Comparison of ENCODE assay signal across 8 mouse cellular contexts in genomic region chr10:127739661-127740161, GRCm38 (mm10). TPM values are rescaled to one million over a fixed set of nuclear protein-coding genes. Genes with fewer than 3 reads are reported as not detected.
DNase-seq lines count a peak whose midpoint lies in the region; ATAC-seq and TF ChIP-seq lines count a peak whose summit lies in the region.

No protein-coding gene starts in this region.

- peaks cover 21% of the 10 kb centered on the region for H3K4me1 ChIP-seq in lung, adult 2 months (ENCODE audit: control insufficient read depth, insufficient read depth, low read length)
- peaks cover 14% of the 10 kb centered on the region for H3K4me1 ChIP-seq in forebrain, embryonic 16.5 days (replicated peaks; ENCODE audit: control insufficient read depth, insufficient read depth, low read length)
- peaks cover 12% of the 10 kb centered on the region for H3K4me1 ChIP-seq in midbrain, embryonic 13.5 days (replicated peaks)

- TF ChIP-seq CTCF in lung, adult 2 months (IDR thresholded peaks at IDR 0.05; ENCODE audit: insufficient read depth, low read length), result no peak

- H3K4me2 ChIP-seq in forebrain, embryonic 16.5 days (ENCODE audit: low read length), result peak overlapping the region; percentile 81
- peak overlapping the region; percentile 77 for H3K4me2 ChIP-seq in midbrain, embryonic 13.5 days (replicated peaks)

- H3K27ac ChIP-seq in forebrain, embryonic 16.5 days (ENCODE audit: low read length), result peak overlapping the region; percentile 47
- peak overlapping the region; percentile 82 for H3K27ac ChIP-seq in midbrain, embryonic 13.5 days

- DNase-seq in lung, adult 2 months, result no peak
- DNase-seq in lung, postnatal 4 days, result no peak
- DNase-seq in kidney, postnatal 10 days, result peak; percentile 59
- DNase-seq in thymus, postnatal 10 days (ENCODE audit: low spot score in 2 of 2), result peak; percentile 26 to 40
- DNase-seq in right cerebral cortex, postnatal 14 days, result no peak

- 0 out of 2 replicates have a peak, but pooled peaks cover 3% of the 10 kb centered on the region for H3K27me3 ChIP-seq in forebrain, embryonic 16.5 days (replicated peaks; ENCODE audit: control insufficient read depth, insufficient read depth, low read length)
- H3K27me3 ChIP-seq in midbrain, embryonic 13.5 days, result peaks cover 9% of the 10 kb centered on the region; the same call in 1 of the 2 replicates

- peak overlapping the region; percentile 94 for H3K9ac ChIP-seq in forebrain, embryonic 16.5 days (replicated peaks; ENCODE audit: low read depth, low read length)
- H3K9ac ChIP-seq in midbrain, embryonic 13.5 days (replicated peaks), result peak overlapping the region; percentile 95

- H3K9me3 ChIP-seq in forebrain, embryonic 16.5 days (ENCODE audit: control insufficient read depth, low read length), result no peaks in the 10 kb centered on the region
- no peaks in the 10 kb centered on the region for H3K9me3 ChIP-seq in midbrain, embryonic 13.5 days

- under 1% methylated on average over 55 of the region's 55 CpGs for WGBS in lung, adult 2 months
- WGBS in forebrain, embryonic 16.5 days, result under 1% methylated on average over 52 of the region's 55 CpGs
- under 1% methylated on average over 55 of the region's 55 CpGs for WGBS in midbrain, embryonic 13.5 days

- H3K4me3 ChIP-seq in lung, adult 2 months (replicated peaks; ENCODE audit: extremely low read depth, low read depth, low read length), result peak overlapping the region; percentile 78
- H3K4me3 ChIP-seq in forebrain, embryonic 16.5 days (replicated peaks; ENCODE audit: low read length), result peak overlapping the region; percentile 88
- H3K4me3 ChIP-seq in midbrain, embryonic 13.5 days (replicated peaks), result peak overlapping the region; percentile 96

- peaks cover 30% of the 10 kb centered on the region for H3K36me3 ChIP-seq in forebrain, embryonic 16.5 days (ENCODE audit: control insufficient read depth, insufficient read depth)
- peaks cover 35% of the 10 kb centered on the region for H3K36me3 ChIP-seq in midbrain, embryonic 13.5 days

- TF ChIP-seq POLR2A in lung, adult 2 months (IDR thresholded peaks at IDR 0.05; ENCODE audit: borderline replicate concordance, extremely low read depth, low read depth, low read length), result no peak

- peak; percentile 35 for ATAC-seq in activated CD4-positive, CD25-positive, alpha-beta regulatory T cell, adult 4 months
- peak; percentile 65 for ATAC-seq in forebrain, embryonic 16.5 days
- ATAC-seq in midbrain, embryonic 13.5 days, result peak; percentile 77

RNA-seq across cellular contexts. Expression of gene Zbtb39, which starts 0.4 kb away (rescaled TPM):
- polyA plus RNA-seq in lung, adult 2 months (2012; rRNA removed), result 8.7 and 10.5 TPM in 2 replicates
- polyA plus RNA-seq in activated CD4-positive, CD25-positive, alpha-beta regulatory T cell, adult 4 months (2017; shearing (Covaris generic)), result under 1 TPM; 0.36 to 0.45 TPM
- 3.4 and 3.5 TPM in 2 replicates for polyA plus RNA-seq in forebrain, embryonic 16.5 days (2015; fragmentation: Nextera tagmentation; extraction: Ambion mirVana)
- 5.1 and 5.3 TPM in 2 replicates for polyA plus RNA-seq in midbrain, embryonic 13.5 days (2015; fragmentation: Nextera tagmentation; extraction: Ambion mirVana)

RNA-seq across cellular contexts. Expression of gene Gpr182, which starts 11.8 kb away (rescaled TPM):
- 31.1 and 51.3 TPM in 2 replicates for polyA plus RNA-seq in lung, adult 2 months (2012; rRNA removed)
- under 1 TPM; 0.15 to 0.22 TPM for polyA plus RNA-seq in activated CD4-positive, CD25-positive, alpha-beta regulatory T cell, adult 4 months (2017; shearing (Covaris generic))
- polyA plus RNA-seq in forebrain, embryonic 16.5 days (2015; fragmentation: Nextera tagmentation; extraction: Ambion mirVana), result 0.87 and 0.99 TPM in 2 replicates
- polyA plus RNA-seq in midbrain, embryonic 13.5 days (2015; fragmentation: Nextera tagmentation; extraction: Ambion mirVana), result 0.39 and 0.52 TPM in 2 replicates

RNA-seq across cellular contexts. Expression of gene Tac2, which starts 15.4 kb away (rescaled TPM):
- polyA plus RNA-seq in lung, adult 2 months (2012; rRNA removed), result not detected in 2 replicates
- polyA plus RNA-seq in activated CD4-positive, CD25-positive, alpha-beta regulatory T cell, adult 4 months (2017; shearing (Covaris generic)), result not detected
- polyA plus RNA-seq in forebrain, embryonic 16.5 days (2015; fragmentation: Nextera tagmentation; extraction: Ambion mirVana), result 6.2 and 7.6 TPM in 2 replicates
- polyA plus RNA-seq in midbrain, embryonic 13.5 days (2015; fragmentation: Nextera tagmentation; extraction: Ambion mirVana), result not detected in 2 replicates

RNA-seq across cellular contexts. Expression of gene Rdh1, which starts 19.8 kb away (rescaled TPM):
- polyA plus RNA-seq in lung, adult 2 months (2012; rRNA removed), result 0.05 and 0.11 TPM in 2 replicates
- under 1 TPM in 1 of 2 experiments, not detected in 1; 0.13 TPM for polyA plus RNA-seq in activated CD4-positive, CD25-positive, alpha-beta regulatory T cell, adult 4 months (2017; shearing (Covaris generic))
- polyA plus RNA-seq in forebrain, embryonic 16.5 days (2015; fragmentation: Nextera tagmentation; extraction: Ambion mirVana), result not detected in 2 replicates
- polyA plus RNA-seq in midbrain, embryonic 13.5 days (2015; fragmentation: Nextera tagmentation; extraction: Ambion mirVana), result 0.04 TPM in 1 of 2 replicates, not detected in the other

RNA-seq across cellular contexts. Expression of gene Rdh16f1, which starts 19.9 kb away (rescaled TPM):
- 0.07 and 0.14 TPM in 2 replicates for polyA plus RNA-seq in lung, adult 2 months (2012; rRNA removed)
- polyA plus RNA-seq in activated CD4-positive, CD25-positive, alpha-beta regulatory T cell, adult 4 months (2017; shearing (Covaris generic)), result under 1 TPM in 1 of 2 experiments, not detected in 1; 0.31 TPM
- polyA plus RNA-seq in forebrain, embryonic 16.5 days (2015; fragmentation: Nextera tagmentation; extraction: Ambion mirVana), result not detected in 2 replicates
- not detected in 2 replicates for polyA plus RNA-seq in midbrain, embryonic 13.5 days (2015; fragmentation: Nextera tagmentation; extraction: Ambion mirVana)

Comparison
In these comparisons a context has a peak if more than half of its experiments do, and no peak if none do; other contexts are left out.
1. DNase-seq: peak in kidney, postnatal 10 days (single experiment) and thymus, postnatal 10 days (2 of 2); none in lung, adult 2 months (single experiment), lung, postnatal 4 days (0 of 2) and right cerebral cortex, postnatal 14 days (single experiment).
2. RNA of gene Gpr182, which starts 11.8 kb away (polyA plus RNA-seq): 31.1 to 51.3 TPM in lung, adult 2 months; 0.87 to 0.99 TPM in forebrain, embryonic 16.5 days, 0.39 to 0.52 TPM in midbrain, embryonic 13.5 days and 0.15 to 0.22 TPM in activated CD4-positive, CD25-positive, alpha-beta regulatory T cell, adult 4 months; every median in the first group is over 10 times any median in the second.
3. Peak in every context shown above with its lines, with median percentiles within 50 percentile points of each other: H3K4me3 ChIP-seq and ATAC-seq.